Mouse (Mus musculus) embryonic facial prominence, embryonic 14.5 days (tissue): ENCODE data around the gene Wdr89. TPM values are rescaled to one million over a fixed set of nuclear protein-coding genes. Genes with fewer than 3 reads are reported as not detected.
A peak's percentile ranks its signal among the peaks of the same experiment; 100 is the strongest.

Source experiments
- ATAC-seq: fragments of 200-750 bp; cut with Nextera tagmentation; 2 replicates; pipeline ENCODE4 v1.8.0; 2017; ENCODE audit warnings: low read depth, moderate number of reproducible peaks, moderate TSS enrichment
- DNase-seq: peaks from one replicate; pipeline ENCODE4 v3.0.0-alpha.2; 2015; ENCODE audit warnings: low spot score
- H3K27ac ChIP-seq: fragments of 300-500 bp; sonication (generic); replicated peaks from 2 replicates; pipeline ENCODE4 v1.5.1; 2014; ENCODE audit warnings: low read depth, mild to moderate bottlenecking, low read length, moderate library complexity
- H3K27me3 ChIP-seq: fragments of 300-500 bp; sonication (generic); replicated peaks from 2 replicates; pipeline ENCODE4 v1.6.1; 2014; ENCODE audit warnings: low read length; ENCODE audit not compliant: control insufficient read depth, insufficient read depth
- H3K36me3 ChIP-seq: fragments of 300-500 bp; sonication (generic); 2 replicates; pipeline ENCODE4 v1.6.1; 2014; ENCODE audit warnings: low read length, mixed read lengths; ENCODE audit not compliant: control insufficient read depth, insufficient read depth
- H3K4me1 ChIP-seq: fragments of 300-500 bp; sonication (generic); 2 replicates; pipeline ENCODE4 v1.6.1; 2014; ENCODE audit warnings: antibody characterized with exemption, low read length; ENCODE audit not compliant: control insufficient read depth, insufficient read depth
- H3K4me2 ChIP-seq: fragments of 300-500 bp; sonication (generic); 2 replicates; pipeline ENCODE4 v1.6.1; 2014; ENCODE audit warnings: low read depth, mild to moderate bottlenecking, low read length, moderate library complexity, mixed read lengths
- H3K4me3 ChIP-seq: fragments of 300-500 bp; sonication (generic); 2 replicates; pipeline ENCODE4 v1.5.1; 2014; ENCODE audit warnings: low read depth, mild to moderate bottlenecking, low read length
- H3K9ac ChIP-seq: fragments of 300-500 bp; sonication (generic); 2 replicates; pipeline ENCODE4 v1.6.1; 2014; ENCODE audit warnings: low read depth, mild to moderate bottlenecking, low read length, moderate library complexity, mixed read lengths
- H3K9me3 ChIP-seq: fragments of 300-500 bp; sonication (generic); 2 replicates; pipeline ENCODE4 v1.6.1; 2016; ENCODE audit warnings: low read length; ENCODE audit not compliant: control insufficient read depth
- WGBS: fragments of 180-500 bp; shearing (Covaris S2); extraction: QIAGEN DNeasy Blood & Tissue Kit; methylation state at CpG from one replicate; pipeline ENCODE4 v1.1.7; 2014; 5-methylcytosine and 5-hydroxymethylcytosine counted together
- polyA plus RNA-seq: library from polyadenylated mRNA; unstranded; fragments of >200 nt; fragmentation: Nextera tagmentation; extraction: Ambion mirVana; gene quantifications from 2 replicates; pipeline ENCODE4 v1.2.1, GENCODE M21; 2014

The Wdr89 gene
- polyA plus RNA-seq, 1 experiment from 2014 or later: 10.2 TPM

DNA sequence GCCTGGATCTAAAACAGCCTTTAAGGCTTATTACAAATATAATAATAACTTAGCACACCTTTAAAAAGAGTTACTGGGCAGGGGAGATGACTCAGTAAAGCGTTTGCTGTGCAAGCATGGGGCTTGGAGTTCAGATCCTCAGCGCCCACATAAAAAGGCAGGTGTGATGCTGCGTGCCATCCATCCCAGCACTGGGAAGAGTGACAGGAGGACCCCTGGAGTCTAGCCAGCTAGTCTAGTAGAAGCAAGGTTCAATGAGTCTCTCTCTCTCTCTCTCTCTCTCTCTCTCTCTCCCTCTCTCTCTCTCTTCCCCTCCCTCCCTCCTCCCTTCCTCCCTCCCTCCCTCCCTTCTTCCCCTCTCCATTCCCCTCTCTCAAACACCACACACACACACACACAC is 53.8 kb downstream of the Wdr89 start:
- ATAC-seq (no peak), DNase-seq (no peak)
- no peaks in the 10 kb centered on the region for H3K27me3 ChIP-seq
- WGBS: 41% methylated on average over 2 of the region's 3 CpGs
- no peak overlapping the region for H3K27ac ChIP-seq
- H3K4me1 ChIP-seq: no peaks in the 10 kb centered on the region
- no peaks in the 10 kb centered on the region for H3K9me3 ChIP-seq
- H3K9ac ChIP-seq: no peak overlapping the region
- no peak overlapping the region for H3K4me3 ChIP-seq
- H3K4me2 ChIP-seq: no peak overlapping the region
- H3K36me3 ChIP-seq: no peaks in the 10 kb centered on the region

DNA sequence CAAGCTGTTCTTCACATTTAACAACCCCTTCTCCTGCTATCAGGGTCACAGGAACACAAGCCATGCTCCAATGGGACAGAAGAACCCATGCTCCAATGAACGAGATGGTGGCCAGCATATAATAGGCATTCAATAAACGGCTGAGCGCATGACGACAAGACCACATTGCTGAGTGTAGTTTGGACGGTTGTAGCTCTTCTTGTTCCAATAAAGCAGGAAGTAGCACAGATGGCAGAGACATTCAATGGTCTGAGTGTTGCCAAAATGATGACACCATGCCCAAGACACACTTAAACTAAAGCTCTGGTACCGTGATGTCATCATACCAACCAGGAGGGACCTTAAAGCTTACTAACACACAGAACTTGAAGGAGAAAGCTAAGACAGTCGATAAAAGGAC is 56.6 kb downstream of the Wdr89 start:
- ATAC-seq: no peak
- 75% methylated on average over 7 of the region's 7 CpGs for WGBS
- Histone ChIP-seq H3K4me2 (no peak overlapping the region), H3K27ac (no peak overlapping the region), H3K36me3 (no peaks in the 10 kb centered on the region), H3K4me3 (no peak overlapping the region), H3K27me3 (no peaks in the 10 kb centered on the region), H3K4me1 (no peaks in the 10 kb centered on the region), H3K9me3 (no peaks in the 10 kb centered on the region), H3K9ac (no peak overlapping the region)
- no peak for DNase-seq

DNA sequence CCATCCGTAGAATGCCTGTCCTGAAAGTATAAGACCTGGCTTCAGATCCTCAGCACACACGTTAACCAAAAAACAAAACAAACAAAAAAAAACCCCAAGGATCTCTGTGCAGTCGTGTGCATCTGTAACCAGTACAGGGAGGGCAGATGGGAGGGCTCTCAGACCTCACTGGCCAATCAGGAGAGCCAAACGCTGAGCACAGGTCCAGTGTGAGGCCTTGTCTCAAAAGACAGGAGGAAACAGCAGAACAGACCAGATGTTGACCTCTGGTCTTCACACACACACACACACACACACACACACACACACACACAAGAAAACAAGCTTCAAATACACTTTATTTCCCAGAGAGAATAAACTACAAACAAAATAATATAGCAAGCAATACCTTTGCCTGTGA is 69.8 kb downstream of the Wdr89 start:
- H3K27me3 ChIP-seq: no peaks in the 10 kb centered on the region
- ATAC-seq (no peak), DNase-seq (peak; percentile 45)
- H3K4me1 ChIP-seq: peaks cover under 1% of the 10 kb centered on the region
- no peak overlapping the region for H3K4me2 ChIP-seq
- no peak overlapping the region for H3K9ac ChIP-seq
- 14% methylated on average over 4 of the region's 4 CpGs for WGBS
- no peak overlapping the region for H3K27ac ChIP-seq
- H3K4me3 ChIP-seq: no peak overlapping the region
- no peaks in the 10 kb centered on the region for H3K9me3 ChIP-seq
- no peaks in the 10 kb centered on the region for H3K36me3 ChIP-seq

DNA sequence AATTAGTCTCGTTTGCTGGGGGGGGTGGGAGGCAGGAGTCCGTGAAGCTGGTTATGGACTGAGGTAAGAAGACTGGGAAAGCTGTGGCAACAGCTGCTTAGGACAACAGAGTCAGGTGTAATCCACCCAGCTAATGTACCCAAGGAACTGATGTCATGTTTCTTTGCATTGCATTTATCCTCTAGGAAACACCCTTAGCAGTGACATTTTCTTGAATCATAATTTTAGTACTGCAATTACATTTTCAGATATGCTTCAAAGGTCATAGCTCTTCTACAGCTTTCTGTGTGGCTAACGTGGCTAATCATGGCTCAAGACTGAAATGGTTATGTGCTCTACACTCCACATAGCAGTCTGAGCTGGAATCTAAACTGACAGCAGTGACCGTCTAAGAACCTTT is 70.3 kb downstream of the Wdr89 start:
- H3K4me2 ChIP-seq: no peak overlapping the region
- WGBS: 61% methylated on average over 4 of the region's 4 CpGs
- H3K27me3 ChIP-seq: no peaks in the 10 kb centered on the region
- peaks cover 5% of the 10 kb centered on the region for H3K4me1 ChIP-seq
- H3K9me3 ChIP-seq: no peaks in the 10 kb centered on the region
- ATAC-seq (no peak), DNase-seq (no peak)
- no peaks in the 10 kb centered on the region for H3K36me3 ChIP-seq
- H3K27ac ChIP-seq: no peak overlapping the region
- H3K4me3 ChIP-seq: no peak overlapping the region
- H3K9ac ChIP-seq: no peak overlapping the region

DNA sequence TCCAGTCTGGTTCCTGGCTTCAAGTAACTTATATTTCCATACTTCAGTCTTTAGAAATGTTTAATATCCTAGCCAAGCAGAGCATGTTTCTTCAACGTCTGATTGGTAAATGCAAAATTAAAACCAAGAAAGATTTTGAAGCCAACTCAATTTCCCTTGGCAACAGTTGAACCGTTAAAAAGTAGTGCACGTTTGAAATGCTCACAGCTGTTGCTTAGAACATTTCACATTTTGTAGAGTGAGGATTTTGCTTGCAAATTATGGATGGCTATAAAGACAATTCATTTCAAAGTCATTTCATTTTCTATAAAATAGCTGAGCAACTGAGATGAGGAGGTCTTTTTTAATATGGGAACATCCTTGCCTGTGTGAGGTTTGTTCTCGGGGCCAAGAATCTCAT is 71.6 kb downstream of the Wdr89 start:
- H3K4me2 ChIP-seq: no peak overlapping the region
- no peaks in the 10 kb centered on the region for H3K9me3 ChIP-seq
- ATAC-seq (no peak), DNase-seq (no peak)
- peaks cover 12% of the 10 kb centered on the region for H3K4me1 ChIP-seq
- no peaks in the 10 kb centered on the region for H3K27me3 ChIP-seq
- WGBS: 77% methylated on average over 4 of the region's 4 CpGs
- no peak overlapping the region for H3K27ac ChIP-seq
- H3K9ac ChIP-seq: no peak overlapping the region
- no peak overlapping the region for H3K4me3 ChIP-seq
- peaks cover 7% of the 10 kb centered on the region; the same call in 1 of the 2 replicates for H3K36me3 ChIP-seq

DNA sequence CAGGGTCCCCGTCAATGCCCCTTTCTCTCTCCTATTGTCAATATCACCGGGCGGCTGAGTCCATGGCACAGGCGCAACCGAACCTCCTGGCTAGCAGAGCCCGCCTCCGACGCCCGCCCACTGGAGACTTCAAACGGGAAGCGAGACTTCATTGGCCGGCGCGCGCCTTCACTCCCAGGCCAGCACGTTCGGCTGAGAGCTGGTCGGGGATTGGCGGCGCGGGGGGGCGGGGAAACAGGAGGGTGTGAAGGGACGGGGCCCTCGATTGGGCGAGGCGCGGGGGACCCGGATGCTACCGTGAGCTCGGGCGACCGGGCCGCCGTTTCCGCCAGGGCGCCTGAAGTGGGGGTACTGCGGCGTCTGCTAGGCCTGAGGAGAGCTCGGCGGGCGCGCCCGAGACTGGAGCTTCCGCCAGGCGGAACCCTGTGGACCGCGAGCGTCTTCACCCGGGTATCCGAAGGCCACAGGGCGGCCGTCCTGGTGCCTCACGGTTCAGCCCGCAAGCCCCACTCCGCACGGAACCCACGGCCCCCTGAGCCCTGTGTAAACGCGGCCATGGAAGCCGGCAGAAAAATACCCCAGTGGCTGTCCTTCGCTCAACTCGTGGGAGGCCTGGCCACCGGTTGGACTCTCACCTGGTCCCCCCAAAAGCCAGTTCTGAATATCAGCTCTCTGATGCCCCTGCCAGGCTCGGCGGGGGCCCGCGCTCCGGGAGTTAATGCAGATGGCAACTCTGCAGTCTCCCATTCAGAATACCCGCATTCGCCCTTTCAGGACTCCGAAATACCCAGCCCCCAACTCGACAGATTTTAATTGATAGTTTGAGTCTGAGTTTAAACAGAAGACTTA is 73.0 kb downstream of the Wdr89 start, which contains the start of gene Ppp2r5e:
TSS of gene Ppp2r5e (minus strand) at position 92 of the 849 bp plus-strand sequence.
- peak; percentile 99 for DNase-seq
- H3K9ac ChIP-seq: peak within 1 kb of the TSS; percentile 97
- peak within 1 kb of the TSS; percentile 97 for H3K27ac ChIP-seq
- no peaks in the 10 kb centered on the region for H3K27me3 ChIP-seq
- peaks cover 12% of the 10 kb centered on the region for H3K4me1 ChIP-seq
- H3K36me3 ChIP-seq: peaks cover 16% of the 10 kb centered on the region; the same call in 1 of the 2 replicates
- peak; percentile 99 for ATAC-seq
- H3K4me3 ChIP-seq: peak within 1 kb of the TSS; percentile 100
- WGBS: under 1% methylated on average over 40 of the region's 72 CpGs
- H3K4me2 ChIP-seq: peak within 1 kb of the TSS; percentile 65
- H3K9me3 ChIP-seq: no peaks in the 10 kb centered on the region

DNA sequence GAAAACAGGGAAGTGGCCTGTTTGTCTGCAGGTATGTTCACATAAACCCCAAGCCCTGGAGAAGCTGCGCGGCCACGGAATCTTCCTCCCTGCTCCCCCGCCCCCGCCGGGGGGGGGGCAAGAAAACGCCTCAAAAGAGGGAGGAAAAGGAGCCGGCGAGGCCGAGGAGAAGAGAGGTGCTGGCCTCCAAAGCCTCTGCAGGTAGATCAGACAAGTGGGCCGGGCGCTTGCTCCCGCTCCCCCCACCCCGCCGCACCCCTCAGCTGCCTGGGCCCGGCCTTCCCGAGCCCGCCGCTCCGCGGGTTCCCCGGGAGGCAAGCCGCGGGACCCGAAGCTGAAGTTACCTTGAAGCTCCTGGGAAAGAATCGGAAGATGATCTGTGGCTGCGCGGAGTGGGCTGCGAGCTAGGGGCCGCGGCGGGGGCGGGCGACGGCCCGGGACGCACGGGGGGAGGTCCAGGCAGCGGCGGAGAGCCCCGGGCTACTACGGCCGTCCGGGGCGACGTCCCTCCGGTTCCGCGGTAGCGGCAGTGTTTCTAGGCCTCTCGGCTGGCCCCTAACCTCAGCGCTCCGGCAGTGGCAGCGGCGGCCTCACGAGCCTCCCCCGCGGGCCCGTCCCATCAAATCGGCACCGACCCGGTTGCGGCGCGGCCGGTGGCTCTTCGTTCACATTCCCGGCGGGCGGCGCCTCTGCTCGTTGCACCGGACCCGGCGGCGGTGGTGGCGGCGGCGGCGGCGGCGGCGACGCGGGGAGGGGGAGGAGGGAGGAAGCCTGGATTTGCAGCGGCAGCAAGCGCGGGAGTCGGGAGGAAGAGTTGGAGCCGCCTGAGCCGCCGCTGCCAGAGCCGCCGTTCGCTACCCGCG is 73.8 kb downstream of the Wdr89 start:
- Histone ChIP-seq H3K9me3 (no peaks in the 10 kb centered on the region), H3K27me3 (no peaks in the 10 kb centered on the region), H3K4me3 (peak overlapping the region; percentile 100), H3K9ac (peak overlapping the region; percentile 97), H3K4me2 (peak overlapping the region; percentile 65), H3K27ac (peak overlapping the region; percentile 97), H3K4me1 (peaks cover 12% of the 10 kb centered on the region), H3K36me3 (peaks cover 23% of the 10 kb centered on the region; the same call in 1 of the 2 replicates)
- 0% methylated on average over 24 of the region's 97 CpGs for WGBS
- peak; percentile 41 for DNase-seq
- peak; percentile 10 for ATAC-seq

DNA sequence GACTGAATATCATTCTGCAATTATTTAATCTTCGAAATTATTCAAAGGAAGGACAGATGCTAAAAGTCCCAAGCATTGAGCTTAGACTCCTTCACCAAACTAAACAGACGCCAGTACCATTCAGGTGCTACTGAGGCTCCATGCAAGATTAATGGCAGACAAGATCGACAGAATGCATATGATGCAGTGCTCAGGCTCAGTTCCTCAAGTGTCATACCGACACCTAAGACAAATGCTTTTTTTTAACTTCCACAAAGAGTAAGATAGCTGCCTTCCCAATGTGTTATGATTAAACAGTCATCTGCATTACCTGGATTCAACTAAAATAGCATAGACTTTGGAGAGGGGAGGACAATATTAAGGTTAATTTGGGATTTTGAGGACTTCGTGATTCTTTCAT is 74.9 kb downstream of the Wdr89 start:
- Histone ChIP-seq H3K9me3 (no peaks in the 10 kb centered on the region), H3K4me3 (peak overlapping the region; percentile 100), H3K4me1 (peaks cover 12% of the 10 kb centered on the region), H3K27me3 (no peaks in the 10 kb centered on the region), H3K9ac (no peak overlapping the region), H3K27ac (no peak overlapping the region), H3K36me3 (peaks cover 33% of the 10 kb centered on the region), H3K4me2 (peak overlapping the region; percentile 65)
- 44% methylated on average over 5 of the region's 5 CpGs for WGBS
- no peak for ATAC-seq
- no peak for DNase-seq
